Mouse (Mus musculus): ENCODE results near the gene Zfp628.

DNA sequence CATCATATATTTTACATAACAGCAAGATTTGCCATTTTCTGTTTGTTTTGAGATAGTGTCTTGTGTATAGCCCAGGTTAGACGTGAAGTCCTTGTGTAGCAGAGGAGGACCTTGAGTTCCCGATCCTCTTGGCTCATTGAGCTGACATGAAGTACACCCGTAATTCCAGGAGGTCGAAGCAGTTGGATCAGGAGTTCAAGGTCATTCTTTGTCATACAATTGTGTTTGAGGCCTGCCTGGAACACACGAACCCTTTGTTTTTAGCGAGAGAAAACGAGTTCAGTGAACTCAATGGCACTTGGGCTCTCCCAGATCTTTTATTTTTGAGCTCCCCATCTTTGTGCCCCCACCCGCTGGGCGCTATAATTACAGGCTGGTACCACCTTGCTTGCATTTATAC, 12.6 kb upstream of the Zfp628 start:
- TF ChIP-seq BHLHE40 (IDR thresholded peaks at IDR 0.05; ENCODE audit: borderline replicate concordance, low read depth, low read length) (no peak), CTCF (IDR thresholded peaks at IDR 0.05 in 2 of 3, conservative IDR thresholded peaks at IDR 0.05 in 1 of 3; ENCODE audit: control insufficient read depth in 1 of 3, insufficient read depth in 1 of 3, low read depth in 2 of 3, low read length in 3 of 3, poor library complexity in 1 of 3, severe bottlenecking in 1 of 3) (no peak), POLR2A (IDR thresholded peaks at IDR 0.05; ENCODE audit: control insufficient read depth in 1 of 2, insufficient read depth in 1 of 2, low read depth in 1 of 2, low read length in 2 of 2, poor library complexity in 1 of 2) (no peak)

Data from MEL (cell line).